Mouse (Mus musculus) spleen, adult 18-20 months (tissue): ENCODE data around the gene Adap2.

Experiments
- DNase-seq, 2 experiments: peaks; one replicate each; pipeline ENCODE4 v3.0.0; 2022; ENCODE audit warnings: mixed read lengths in 2 of 2

The Adap2 gene

GRCm38 (mm10) chr11:80199773-80200172, 45.9 kb downstream of the Adap2 start:
- no peak for DNase-seq

- peak in 1 of 2 experiments; percentile 37 for DNase-seq
These were observed 46.4 kb downstream of the Adap2 start for GRCm38 (mm10) chr11:80200326-80200725.

GRCm38 (mm10) chr11:80202296-80202695, 48.4 kb downstream of the Adap2 start:
- no peak for DNase-seq

- DNase-seq, result no peak
These were observed 50.1 kb downstream of the Adap2 start for GRCm38 (mm10) chr11:80204037-80204436.

GRCm38 (mm10) chr11:80204941-80205340, 51.0 kb downstream of the Adap2 start:
- no peak for DNase-seq

GRCm38 (mm10) chr11:80208465-80208859, 54.6 kb downstream of the Adap2 start:
- no peak for DNase-seq

- DNase-seq, result peak; percentile 92 to 95
These were observed 55.2 kb downstream of the Adap2 start, which contains the start of gene Rhot1 for GRCm38 (mm10) chr11:80208860-80209800. Rhot1 (plus strand) TSS chr11:80209019.

- DNase-seq, result no peak
These were observed 56.4 kb downstream of the Adap2 start for GRCm38 (mm10) chr11:80210321-80210720.

- no peak for DNase-seq
These were observed 58.4 kb downstream of the Adap2 start for GRCm38 (mm10) chr11:80212282-80212681.

- DNase-seq, result no peak
These were observed 61.4 kb downstream of the Adap2 start for GRCm38 (mm10) chr11:80215291-80215690.

- no peak for DNase-seq
These were observed 64.9 kb downstream of the Adap2 start for GRCm38 (mm10) chr11:80218657-80219293.
